Mouse (Mus musculus) neutrophil, adult 83 days (primary cell): ENCODE data around the gene A830005F24Rik. TPM values are rescaled to one million over a fixed set of nuclear protein-coding genes. Genes with fewer than 3 reads are reported as not detected.

ENCODE experiments used
- total RNA-seq, 2 experiments: library from RNA; stranded (reverse); gene quantifications; one replicate each; pipeline ENCODE4 v1.2.4; 2023

The A830005F24Rik gene
- total RNA-seq = not detected

GRCm38 (mm10) chr13:48513003-48513929, at the start of gene A830005F24Rik, which contains the start of gene Zfp169:
TSS of gene A830005F24Rik (plus strand) at chr13:48513570.
TSS of gene Zfp169 (minus strand) at chr13:48513451.

Other genes starting within 250 kb of the A830005F24Rik start
- 1 to 10 TPM; 8.0 to 9.9 TPM for gene Zfp169, start 119 bp upstream of the A830005F24Rik start, total RNA-seq
- gene Ptpdc1, start 112.1 kb downstream of the A830005F24Rik start, total RNA-seq = 1 to 10 TPM; 1.8 to 2.3 TPM
- not detected for gene Barx1, start 149.4 kb downstream of the A830005F24Rik start, total RNA-seq